Mouse (Mus musculus) liver, embryonic 12.5 days (tissue): Measurements from ENCODE around the gene Sync. TPM values are rescaled to one million over a fixed set of nuclear protein-coding genes. Genes with fewer than 3 reads are reported as not detected.

Source experiments
- ATAC-seq: fragments of 200-750 bp; cut with Nextera tagmentation; 2 replicates; pipeline ENCODE4 v1.8.0; 2017; ENCODE audit warnings: moderate number of reproducible peaks, mild to moderate bottlenecking, moderate library complexity
- H3K27ac ChIP-seq: fragments of 300-500 bp; sonication (generic); 2 replicates; pipeline ENCODE4 v1.5.1; 2016; ENCODE audit warnings: mild to moderate bottlenecking
- H3K27me3 ChIP-seq: fragments of 300-500 bp; sonication (generic); replicated peaks from 2 replicates; pipeline ENCODE4 v1.6.1; 2016; ENCODE audit warnings: mild to moderate bottlenecking, moderate library complexity
- H3K36me3 ChIP-seq: fragments of 300-500 bp; sonication (generic); 2 replicates; pipeline ENCODE4 v1.6.1; 2016; ENCODE audit warnings: mild to moderate bottlenecking, moderate library complexity
- H3K4me1 ChIP-seq: fragments of 300-500 bp; sonication (generic); 2 replicates; pipeline ENCODE4 v1.6.1; 2016
- H3K4me2 ChIP-seq: fragments of 300-500 bp; sonication (generic); 2 replicates; pipeline ENCODE4 v1.6.1; 2016; ENCODE audit warnings: mild to moderate bottlenecking, moderate library complexity
- H3K4me3 ChIP-seq: fragments of 300-500 bp; sonication (generic); 2 replicates; pipeline ENCODE4 v1.5.1; 2016; ENCODE audit warnings: mild to moderate bottlenecking, moderate library complexity
- H3K9ac ChIP-seq: fragments of 300-500 bp; sonication (generic); 2 replicates; pipeline ENCODE4 v1.6.1; 2016; ENCODE audit warnings: mild to moderate bottlenecking, moderate library complexity
- H3K9me3 ChIP-seq: fragments of 300-500 bp; sonication (generic); replicated peaks from 2 replicates; pipeline ENCODE4 v1.6.1; 2016; ENCODE audit warnings: mild to moderate bottlenecking, moderate library complexity
- WGBS: fragments of 180-500 bp; shearing (Covaris S2); methylation state at CpG from one replicate; pipeline ENCODE4 v1.1.7; 2016; ENCODE audit not compliant: insufficient replicate concordance; 5-methylcytosine and 5-hydroxymethylcytosine counted together
- polyA plus RNA-seq: library from polyadenylated mRNA; unstranded; fragments of >200 nt; fragmentation: Nextera tagmentation; extraction: Ambion mirVana; gene quantifications from 2 replicates; pipeline ENCODE4 v1.2.1, GENCODE M21; 2016

Gene Sync
- 0.13 and 0.24 TPM in 2 replicates for polyA plus RNA-seq

GRCm38 (mm10) chr4:129287472-129287981, at the start of gene Sync:
Gene Sync (plus strand): TSS chr4:129287617.
- H3K4me2 ChIP-seq: peak within 1 kb of the TSS; percentile 95
- peaks cover 15% of the 10 kb centered on the region for H3K4me1 ChIP-seq
- H3K27ac ChIP-seq: no peak within 1 kb of the TSS
- 0% methylated on average over 47 of the region's 53 CpGs for WGBS
- H3K36me3 ChIP-seq: no peaks in the 10 kb centered on the region
- H3K9me3 ChIP-seq: no peaks in the 10 kb centered on the region
- peaks cover 73% of the 10 kb centered on the region for H3K27me3 ChIP-seq
- H3K4me3 ChIP-seq: peak within 1 kb of the TSS; percentile 60
- ATAC-seq: peak; percentile 45; the same call in 1 of the 2 replicates
- peak within 1 kb of the TSS; percentile 63 for H3K9ac ChIP-seq

- Histone ChIP-seq H3K36me3 (no peaks in the 10 kb centered on the region), H3K27ac (no peak overlapping the region), H3K4me2 (peak overlapping the region; percentile 97), H3K4me1 (peaks cover 74% of the 10 kb centered on the region), H3K9me3 (no peaks in the 10 kb centered on the region), H3K9ac (no peak overlapping the region), H3K4me3 (peak overlapping the region; percentile 67), H3K27me3 (peaks cover 70% of the 10 kb centered on the region)
- WGBS: 13% methylated on average over 21 of the region's 21 CpGs
- no peak for ATAC-seq
These were observed 49.5 kb upstream of the Sync start for GRCm38 (mm10) chr4:129237843-129238441.

- H3K27ac ChIP-seq: no peak overlapping the region
- 2% methylated on average over 21 of the region's 23 CpGs for WGBS
- peak; percentile 0; the same call in 1 of the 2 replicates for ATAC-seq
These were observed 48.8 kb upstream of the Sync start for GRCm38 (mm10) chr4:129238579-129239016.

GRCm38 (mm10) chr4:129239075-129239474, 48.3 kb upstream of the Sync start:
- Histone ChIP-seq H3K4me1 (peaks cover 67% of the 10 kb centered on the region), H3K4me2 (peak overlapping the region; percentile 97), H3K27me3 (peaks cover 69% of the 10 kb centered on the region), H3K27ac (no peak overlapping the region), H3K9ac (peak overlapping the region; percentile 66), H3K4me3 (peak overlapping the region; percentile 67), H3K9me3 (no peaks in the 10 kb centered on the region), H3K36me3 (no peaks in the 10 kb centered on the region)
- ATAC-seq: peak; percentile 78
- under 1% methylated on average over 21 of the region's 29 CpGs for WGBS

More at GRCm38 (mm10) chr4:129238579-129239016, 48.8 kb upstream of the Sync start:
- H3K9me3 ChIP-seq: no peaks in the 10 kb centered on the region
- H3K4me1 ChIP-seq: peaks cover 69% of the 10 kb centered on the region
- H3K27me3 ChIP-seq: peaks cover 69% of the 10 kb centered on the region
- peak overlapping the region; percentile 67 for H3K4me3 ChIP-seq
- no peaks in the 10 kb centered on the region for H3K36me3 ChIP-seq
- peak overlapping the region; percentile 97 for H3K4me2 ChIP-seq
- H3K9ac ChIP-seq: peak overlapping the region; percentile 66

GRCm38 (mm10) chr4:129241898-129242297, 45.5 kb upstream of the Sync start:
- ATAC-seq: no peak
- no peaks in the 10 kb centered on the region for H3K9me3 ChIP-seq
- WGBS: 48% methylated on average over 7 of the region's 7 CpGs
- no peak overlapping the region for H3K9ac ChIP-seq
- H3K27me3 ChIP-seq: peaks cover 91% of the 10 kb centered on the region
- no peaks in the 10 kb centered on the region for H3K36me3 ChIP-seq
- no peak overlapping the region for H3K27ac ChIP-seq
- H3K4me3 ChIP-seq: no peak overlapping the region
- H3K4me2 ChIP-seq: no peak overlapping the region
- peaks cover 54% of the 10 kb centered on the region for H3K4me1 ChIP-seq

GRCm38 (mm10) chr4:129242327-129242726, 45.1 kb upstream of the Sync start:
- H3K27me3 ChIP-seq: peaks cover 91% of the 10 kb centered on the region
- peaks cover 53% of the 10 kb centered on the region for H3K4me1 ChIP-seq
- no peak overlapping the region for H3K27ac ChIP-seq

GRCm38 (mm10) chr4:129242761-129243160, 44.7 kb upstream of the Sync start:
- WGBS: 39% methylated on average over 4 of the region's 4 CpGs
- Histone ChIP-seq H3K4me2 (no peak overlapping the region), H3K9ac (no peak overlapping the region), H3K4me3 (no peak overlapping the region), H3K36me3 (no peaks in the 10 kb centered on the region), H3K27ac (no peak overlapping the region), H3K9me3 (no peaks in the 10 kb centered on the region), H3K4me1 (peaks cover 56% of the 10 kb centered on the region), H3K27me3 (peaks cover 91% of the 10 kb centered on the region)
- ATAC-seq: no peak

More at GRCm38 (mm10) chr4:129242327-129242726, 45.1 kb upstream of the Sync start:
- 48% methylated on average over 4 of the region's 4 CpGs for WGBS
- Histone ChIP-seq H3K4me3 (no peak overlapping the region), H3K9ac (no peak overlapping the region), H3K36me3 (no peaks in the 10 kb centered on the region), H3K4me2 (no peak overlapping the region), H3K9me3 (no peaks in the 10 kb centered on the region)
- no peak for ATAC-seq

- 19% methylated on average over 4 of the region's 4 CpGs for WGBS
- no peak overlapping the region for H3K9ac ChIP-seq
- no peaks in the 10 kb centered on the region for H3K36me3 ChIP-seq
- H3K9me3 ChIP-seq: no peaks in the 10 kb centered on the region
- peaks cover 46% of the 10 kb centered on the region for H3K4me1 ChIP-seq
- no peak overlapping the region for H3K4me3 ChIP-seq
- no peak overlapping the region for H3K4me2 ChIP-seq
- peaks cover 91% of the 10 kb centered on the region for H3K27me3 ChIP-seq
- no peak overlapping the region for H3K27ac ChIP-seq
- ATAC-seq: no peak
These were observed 42.6 kb upstream of the Sync start for GRCm38 (mm10) chr4:129244802-129245201.

GRCm38 (mm10) chr4:129246360-129247301, 40.8 kb upstream of the Sync start:
- peaks cover 57% of the 10 kb centered on the region for H3K4me1 ChIP-seq

GRCm38 (mm10) chr4:129247381-129248242, 39.8 kb upstream of the Sync start:
- H3K27ac ChIP-seq: no peak overlapping the region
- peak overlapping the region; percentile 65 for H3K4me3 ChIP-seq
- peak overlapping the region; percentile 86 for H3K4me2 ChIP-seq
- no peak for ATAC-seq
- H3K4me1 ChIP-seq: peaks cover 55% of the 10 kb centered on the region
- peaks cover 89% of the 10 kb centered on the region for H3K27me3 ChIP-seq
- WGBS: 9% methylated on average over 24 of the region's 24 CpGs
- no peaks in the 10 kb centered on the region for H3K36me3 ChIP-seq
- H3K9ac ChIP-seq: peak overlapping the region; percentile 67
- no peaks in the 10 kb centered on the region for H3K9me3 ChIP-seq

More at GRCm38 (mm10) chr4:129246360-129247301, 40.8 kb upstream of the Sync start:
- no peak overlapping the region for H3K4me3 ChIP-seq
- H3K27ac ChIP-seq: no peak overlapping the region
- H3K9me3 ChIP-seq: no peaks in the 10 kb centered on the region
- ATAC-seq: no peak
- peaks cover 92% of the 10 kb centered on the region for H3K27me3 ChIP-seq
- WGBS: 26% methylated on average over 15 of the region's 15 CpGs
- H3K9ac ChIP-seq: no peak overlapping the region
- peak overlapping the region; percentile 2; the same call in 1 of the 2 replicates for H3K4me2 ChIP-seq
- no peaks in the 10 kb centered on the region for H3K36me3 ChIP-seq

GRCm38 (mm10) chr4:129248243-129248767, 39.1 kb upstream of the Sync start:
- Histone ChIP-seq H3K27me3 (peaks cover 83% of the 10 kb centered on the region), H3K4me1 (peaks cover 50% of the 10 kb centered on the region), H3K9me3 (no peaks in the 10 kb centered on the region), H3K9ac (peak overlapping the region; percentile 67), H3K4me3 (peak overlapping the region; percentile 65), H3K27ac (no peak overlapping the region), H3K4me2 (peak overlapping the region; percentile 86), H3K36me3 (no peaks in the 10 kb centered on the region)
- no peak for ATAC-seq
- WGBS: 1% methylated on average over 53 of the region's 74 CpGs
